Mouse (Mus musculus): Measurements from ENCODE around the gene Rxfp1.

DNA sequence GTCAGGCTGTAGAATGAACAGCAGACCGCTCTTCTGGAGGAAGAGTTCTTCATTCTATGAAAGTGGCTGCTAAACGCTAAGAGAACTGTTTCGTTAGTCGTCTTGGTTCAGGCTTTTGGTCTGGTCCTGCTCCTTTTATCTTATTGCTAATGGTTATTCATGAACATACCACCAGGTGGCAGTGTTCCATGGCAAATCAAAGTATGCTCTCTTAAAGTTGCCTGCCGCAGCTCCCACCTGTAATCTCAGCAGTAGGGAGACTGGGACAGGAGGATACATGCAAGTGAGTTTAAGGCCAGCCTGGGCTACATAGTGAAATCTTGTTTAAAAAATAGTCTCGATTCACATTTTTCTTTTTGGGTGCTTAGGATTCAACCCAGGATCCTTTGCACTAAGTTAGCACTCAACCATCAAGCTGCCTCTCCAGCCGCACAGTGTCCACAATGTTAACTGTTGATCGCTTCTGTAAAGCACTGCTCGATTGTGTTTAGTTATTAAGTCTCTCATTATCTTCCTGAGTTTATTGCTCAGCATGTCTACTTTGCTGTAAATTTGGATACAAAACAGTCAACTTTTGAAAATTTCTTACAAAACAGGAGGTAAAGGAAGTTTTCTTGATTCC lies 72.8 kb downstream of the Rxfp1 start:
- TF ChIP-seq CTCF (IDR thresholded peaks at IDR 0.05; ENCODE audit: low read depth) (peak; percentile 84), EP300 (IDR thresholded peaks at IDR 0.05; ENCODE audit: low read depth) (no peak)

Data from liver, postnatal 0 days (tissue).